Mouse (Mus musculus) ovary, adult 18-20 months (tissue): ENCODE measurements around the gene Eif3b.
A peak's percentile ranks its signal among the peaks of the same experiment; 100 is the strongest.
"Not testable (repeated sequence)": the region's sequence is repeated elsewhere in the genome, so short reads cannot be mapped to it uniquely, and the experiment has no call there.

Experiments used
- DNase-seq: peaks from one replicate; pipeline ENCODE4 v3.0.0; 2022; ENCODE audit warnings: low spot score, mixed read lengths

Eif3b gene

GRCm38 (mm10) chr5:140396166-140396940 lies 22.8 kb upstream of the Eif3b start:
- no peak for DNase-seq

- no peak for DNase-seq
These were observed 16.4 kb upstream of the Eif3b start for GRCm38 (mm10) chr5:140402640-140403270.

GRCm38 (mm10) chr5:140405126-140405525 lies 14.0 kb upstream of the Eif3b start:
- no peak for DNase-seq

DNA sequence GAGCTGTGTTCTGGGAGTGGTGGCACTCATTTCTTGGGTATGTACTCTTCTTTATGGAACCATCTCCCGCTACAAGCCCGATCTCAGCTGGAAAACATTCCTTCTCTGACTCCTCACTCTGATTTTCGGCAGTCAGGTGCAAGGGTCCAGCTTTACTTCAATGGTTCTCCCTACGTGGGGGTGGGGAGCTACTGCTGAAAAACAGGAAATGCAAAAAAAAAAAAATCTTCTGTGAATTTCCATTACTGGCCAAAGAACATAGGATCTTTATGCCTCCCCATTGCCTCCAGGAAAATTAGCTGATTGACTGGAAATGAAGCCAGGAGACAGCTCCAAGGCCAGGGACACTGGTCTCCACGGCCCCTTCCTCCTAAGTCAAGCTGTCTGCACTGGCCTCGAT lies 12.5 kb upstream of the Eif3b start:
- DNase-seq: no peak

DNA sequence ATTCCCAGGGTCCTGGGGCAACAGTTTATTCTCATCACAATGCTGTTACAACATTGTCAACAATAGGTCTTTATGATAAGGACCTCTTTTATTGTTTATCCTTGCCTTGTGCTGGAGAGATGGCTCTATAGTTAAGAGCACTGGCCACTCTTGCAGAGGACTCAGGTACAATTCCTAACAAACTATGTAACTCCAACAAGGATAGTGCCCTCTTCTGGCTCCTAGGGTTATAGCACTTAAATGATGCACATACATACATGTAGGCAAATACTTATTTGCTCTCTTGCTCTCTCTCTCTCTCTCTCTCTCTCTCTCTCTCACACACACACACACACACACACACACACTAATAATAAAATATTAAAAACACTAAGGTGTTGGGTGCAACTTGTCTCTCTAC lies 10.3 kb upstream of the Eif3b start:
- DNase-seq: no peak

- DNase-seq: no peak
These were observed 7.8 kb upstream of the Eif3b start for GRCm38 (mm10) chr5:140411339-140411738.

DNA sequence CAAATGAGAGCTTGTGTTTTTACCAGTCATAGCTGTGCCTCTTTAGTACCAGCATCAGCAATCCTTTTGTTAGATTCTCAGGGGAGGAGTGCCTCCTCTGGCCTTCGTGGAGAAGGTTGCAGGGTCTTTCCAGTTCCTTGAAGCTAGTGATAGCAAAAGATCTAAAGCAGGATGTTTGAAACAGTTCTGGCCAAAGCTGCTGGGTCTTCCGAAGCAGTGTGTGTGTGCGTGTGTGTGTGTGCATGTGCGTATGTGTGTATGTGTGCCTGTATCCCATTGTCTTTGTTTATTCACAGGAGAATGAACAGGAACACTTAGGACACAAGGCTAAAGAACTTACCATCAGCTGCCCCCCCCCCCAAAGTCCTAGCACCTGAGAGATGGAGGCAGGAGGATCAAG lies 4.5 kb upstream of the Eif3b start:
- DNase-seq: no peak

DNA sequence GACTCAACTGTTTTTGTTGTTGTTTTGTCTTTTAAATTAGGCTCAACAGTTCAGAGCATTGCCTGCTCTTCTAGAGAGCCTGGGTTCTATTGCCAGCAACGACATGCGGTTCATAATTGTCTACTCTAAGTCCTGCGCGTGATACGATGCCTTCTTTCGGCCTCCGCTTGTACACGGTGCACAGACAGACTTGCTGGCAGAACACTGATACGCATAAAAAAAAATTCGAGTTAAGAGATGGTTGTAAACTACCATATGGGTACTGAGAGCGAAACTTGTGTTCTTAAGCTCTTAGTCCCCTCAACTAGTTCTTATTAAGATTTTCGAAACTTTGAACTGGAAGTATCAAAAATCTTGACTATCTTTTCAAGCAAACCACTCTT lies 1.0 kb upstream of the Eif3b start:
- DNase-seq: no peak

DNA sequence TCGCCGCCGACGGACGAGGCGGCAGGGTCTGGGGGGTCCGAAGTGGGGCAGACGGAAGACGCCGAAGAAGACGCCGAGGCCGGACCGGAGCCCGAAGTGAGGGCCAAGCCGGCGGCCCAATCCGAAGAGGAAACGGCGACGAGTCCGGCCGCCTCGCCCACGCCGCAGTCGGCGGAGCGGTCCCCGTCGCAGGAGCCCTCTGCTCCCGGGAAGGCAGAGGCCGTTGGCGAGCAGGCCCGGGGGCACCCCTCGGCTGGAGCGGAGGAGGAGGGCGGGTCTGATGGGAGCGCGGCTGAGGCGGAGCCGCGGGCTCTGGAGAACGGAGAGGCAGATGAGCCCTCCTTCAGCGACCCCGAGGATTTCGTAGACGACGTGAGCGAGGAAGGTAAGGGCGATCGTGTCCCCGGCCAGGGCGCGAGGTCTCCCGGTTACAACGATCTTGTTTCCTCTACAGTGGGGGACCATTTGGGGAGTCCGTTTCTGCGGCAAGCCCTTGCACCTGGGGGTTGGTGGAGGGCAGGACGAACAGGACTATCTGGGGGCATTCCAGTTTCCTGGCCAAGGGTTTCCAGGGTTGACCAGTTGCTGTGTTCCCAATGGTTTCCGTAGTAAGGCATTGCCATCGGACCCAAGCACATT lies 433 bp downstream of the Eif3b start:
- peak; percentile 23 for DNase-seq

DNA sequence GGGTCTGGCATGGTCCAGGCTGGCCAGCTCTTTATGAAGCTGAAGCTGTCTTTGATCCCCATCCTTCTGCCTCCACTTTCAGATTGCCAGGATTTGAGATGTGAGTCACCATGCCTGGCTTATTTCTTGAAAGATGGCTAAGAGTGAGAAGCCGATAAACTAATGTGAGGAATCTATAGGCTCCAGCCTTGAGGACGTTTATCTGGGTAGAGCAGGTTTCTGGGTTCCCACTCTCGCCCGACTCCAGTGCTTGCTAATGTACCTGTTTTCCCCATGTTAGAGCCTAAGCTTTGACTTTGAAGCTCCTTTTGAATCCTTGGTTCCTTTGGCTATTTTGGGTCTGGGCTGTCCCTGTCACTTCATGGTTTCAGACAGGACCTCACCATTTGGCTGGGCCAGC lies 1.5 kb downstream of the Eif3b start:
- DNase-seq: no peak

DNA sequence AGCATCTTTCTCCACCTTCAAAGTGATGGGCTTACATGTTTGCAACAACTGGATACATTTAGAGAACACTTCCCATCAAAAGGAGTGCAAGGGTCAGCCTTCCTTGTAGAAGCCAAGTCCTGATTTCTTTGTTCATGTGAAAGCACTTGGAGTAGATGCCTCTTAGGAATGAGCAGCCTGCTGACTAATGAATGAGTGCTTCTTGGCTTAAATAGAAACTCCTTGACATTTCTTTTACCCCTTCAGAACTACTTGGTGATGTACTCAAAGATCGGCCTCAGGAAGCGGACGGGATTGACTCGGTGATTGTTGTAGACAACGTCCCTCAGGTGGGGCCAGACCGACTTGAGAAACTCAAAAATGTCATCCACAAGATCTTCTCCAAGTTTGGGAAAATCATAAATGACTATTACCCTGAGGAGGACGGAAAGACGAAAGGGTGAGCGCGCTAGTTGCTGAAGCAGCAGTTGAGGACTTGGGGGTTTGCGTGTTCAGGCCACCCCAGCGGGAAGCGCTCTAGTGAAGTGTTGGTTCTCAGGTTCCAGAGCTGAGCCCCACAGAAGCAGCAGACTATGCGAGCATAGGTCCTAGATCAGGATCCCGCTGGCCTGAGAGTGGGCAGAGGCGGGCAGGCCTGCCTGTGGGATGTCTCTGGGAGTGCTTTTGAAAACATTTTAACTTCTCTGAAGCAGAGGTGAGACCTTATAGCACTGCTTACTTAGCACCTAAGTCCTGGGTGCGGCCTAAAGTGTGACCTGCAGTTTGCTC lies 6.1 kb downstream of the Eif3b start:
- no peak for DNase-seq

DNA sequence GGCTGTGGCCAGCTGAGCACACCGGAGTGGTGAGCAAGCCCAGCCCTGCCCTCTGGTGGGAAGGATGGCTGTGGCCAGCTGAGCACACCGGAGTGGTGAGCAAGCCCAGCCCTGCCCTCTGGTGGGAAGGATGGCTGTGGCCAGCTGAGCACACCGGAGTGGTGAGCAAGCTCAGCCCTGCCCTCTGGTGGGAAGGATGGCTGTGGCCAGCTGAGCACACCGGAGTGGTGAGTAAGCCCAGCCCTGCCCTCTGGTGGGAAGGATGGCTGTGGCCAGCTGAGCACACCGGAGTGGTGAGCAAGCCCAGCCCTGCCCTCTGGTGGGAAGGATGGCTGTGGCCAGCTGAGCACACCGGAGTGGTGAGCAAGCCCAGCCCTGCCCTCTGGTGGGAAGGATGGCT lies 20.0 kb downstream of the Eif3b start:
- not testable (repeated sequence) for DNase-seq

- DNase-seq: no peak
These were observed 22.3 kb downstream of the Eif3b start for GRCm38 (mm10) chr5:140441406-140441805.

- DNase-seq: no peak
These were observed 24.9 kb downstream of the Eif3b start for GRCm38 (mm10) chr5:140444012-140444411.

DNA sequence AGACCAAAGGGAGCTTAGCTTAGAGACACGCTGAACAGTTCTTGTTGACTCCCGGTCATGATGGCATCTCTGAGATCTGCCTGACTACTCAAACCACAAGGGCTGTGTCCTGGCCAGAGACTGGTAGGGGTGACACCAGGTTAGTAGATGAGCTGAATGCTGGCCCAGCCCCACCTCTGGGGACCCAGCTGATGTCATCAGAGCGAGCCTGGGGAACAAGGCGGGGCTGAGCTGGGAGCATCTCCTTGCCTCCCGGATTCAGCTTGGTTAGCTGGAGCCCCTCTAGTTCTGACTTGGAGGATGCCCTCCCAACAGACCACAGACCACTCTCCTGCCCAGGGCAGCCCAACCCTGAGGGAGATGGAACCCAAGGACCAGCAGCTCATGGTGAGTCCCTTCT lies 26.2 kb downstream of the Eif3b start, which contains the start of gene Gm4869:
Gene Gm4869 (plus strand): TSS at position 301 of the 400 bp plus-strand sequence.
- DNase-seq: no peak

DNA sequence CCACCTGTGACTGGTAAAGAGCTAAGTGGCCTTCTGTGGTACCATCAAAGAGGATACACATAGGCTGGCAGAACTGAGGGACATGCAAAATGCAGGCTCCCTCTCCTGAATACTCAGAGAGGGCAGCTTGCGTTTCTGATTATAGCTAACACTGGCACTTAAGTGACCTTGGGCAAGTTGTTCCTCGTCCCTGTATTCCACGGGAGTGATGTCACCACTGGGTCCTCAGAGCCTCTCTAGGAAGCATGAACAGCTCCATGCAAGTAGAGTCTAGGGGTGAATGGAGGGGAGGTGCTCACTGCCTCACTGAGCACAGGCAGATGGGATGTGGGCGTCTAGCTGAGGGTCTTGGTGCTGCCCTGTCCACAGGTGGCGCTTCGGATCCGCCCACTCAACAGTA lies 26.9 kb downstream of the Eif3b start:
- no peak for DNase-seq

DNA sequence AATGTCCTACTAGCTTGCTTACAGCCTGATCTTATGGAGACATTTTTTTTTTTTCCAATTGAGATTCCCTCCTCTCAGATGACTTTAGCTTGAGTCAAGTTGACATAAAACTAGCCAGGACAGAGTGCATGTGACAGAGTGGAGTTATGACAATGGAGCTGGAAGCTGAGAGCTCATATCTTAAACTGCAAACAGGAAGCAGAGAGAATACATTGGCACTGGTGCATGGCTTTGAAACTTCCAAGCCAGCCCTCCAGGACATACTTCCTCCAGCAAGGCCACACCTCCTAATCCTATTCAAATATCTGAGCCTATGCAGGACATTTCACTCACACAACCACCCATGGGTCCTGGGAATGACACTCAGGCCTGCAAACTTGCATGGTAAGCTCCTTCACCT lies 35.4 kb downstream of the Eif3b start:
- no peak for DNase-seq

- DNase-seq: no peak
These were observed 36.3 kb downstream of the Eif3b start for GRCm38 (mm10) chr5:140455466-140455865.

DNA sequence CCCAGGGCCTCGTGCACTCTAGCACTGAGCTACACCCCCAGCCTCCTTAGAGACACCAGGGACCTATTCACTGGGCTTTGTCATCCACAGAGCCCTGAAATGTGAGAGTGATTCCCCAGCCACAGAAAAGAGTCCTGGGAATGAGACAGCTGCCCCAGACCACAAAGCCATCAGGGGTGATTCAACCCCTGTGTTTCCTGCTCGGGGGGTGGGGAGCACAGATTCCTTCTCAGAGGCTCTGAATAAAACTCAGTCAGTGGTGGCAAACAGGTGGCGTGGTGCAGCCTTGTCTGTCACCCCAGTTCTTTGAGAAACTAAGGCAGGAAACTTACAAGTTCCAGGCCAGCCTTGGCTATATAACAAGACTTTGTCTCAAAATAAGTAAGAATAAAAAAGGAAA lies 42.3 kb downstream of the Eif3b start:
- no peak for DNase-seq

GRCm38 (mm10) chr5:140463151-140463550 lies 44.0 kb downstream of the Eif3b start:
- not testable (repeated sequence) for DNase-seq

DNA sequence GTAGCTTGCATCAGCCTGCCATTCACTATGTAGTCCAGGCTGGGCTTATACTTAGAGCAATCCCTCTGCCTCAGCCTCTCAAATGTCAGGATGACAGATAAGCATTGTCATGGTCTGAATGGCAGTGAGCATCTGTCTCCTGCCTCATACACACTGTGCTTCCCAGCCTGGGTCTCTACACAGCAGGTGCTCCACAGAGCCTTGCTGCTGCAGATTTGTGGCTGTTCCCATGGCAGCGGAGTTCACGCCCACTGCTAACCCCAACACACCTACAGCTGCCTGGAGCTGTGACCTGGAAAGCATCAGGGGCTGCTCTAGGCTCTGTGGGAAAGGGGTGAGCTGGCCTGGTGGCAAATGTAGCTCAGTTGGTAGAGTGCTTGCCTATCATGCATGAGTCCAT lies 45.8 kb downstream of the Eif3b start:
- DNase-seq: no peak

GRCm38 (mm10) chr5:140472336-140472735 lies 53.2 kb downstream of the Eif3b start:
- no peak for DNase-seq

DNA sequence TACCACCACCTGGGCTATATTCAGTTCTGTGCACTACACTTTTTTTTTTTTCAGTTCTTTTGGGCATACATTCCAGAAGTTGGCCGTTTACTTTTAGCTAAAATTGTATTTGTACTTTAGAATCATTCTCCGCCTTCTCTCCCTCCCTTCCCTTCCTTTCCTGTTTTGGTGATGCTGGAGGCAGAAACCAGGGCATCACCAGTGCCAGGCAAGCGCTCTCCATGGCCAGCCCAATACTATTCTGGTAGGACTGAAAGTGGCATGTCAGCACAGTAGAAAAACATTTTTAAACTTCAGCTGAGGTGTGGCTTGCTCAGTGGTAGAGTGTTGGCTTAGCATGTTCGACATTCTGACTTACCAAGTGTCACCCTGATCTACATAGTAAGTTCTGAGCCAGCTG lies 62.3 kb downstream of the Eif3b start:
- DNase-seq: no peak
